ENCODE assay signal across 23 mouse cellular contexts in genomic region chr14:28704729-28705128, GRCm38 (mm10).
DNase-seq lines count a peak whose midpoint lies in the region; ATAC-seq and TF ChIP-seq lines count a peak whose summit lies in the region.
"Had no signal": no experiment of that assay in that cellular context is flagged by ENCODE, and none has a peak within 500 bp of the region (broad histone marks: within the 10 kb centered on the region; RNA-seq: fewer than 3 reads in every experiment).

No protein-coding gene starts in this region.

- no peaks in the 10 kb centered on the region for H3K4me1 ChIP-seq in lung, embryonic 14.5 days (ENCODE audit: insufficient read depth)
- H3K4me1 ChIP-seq in lung, adult 2 months (ENCODE audit: control insufficient read depth, insufficient read depth, low read length): no peaks in the 10 kb centered on the region
- no peaks in the 10 kb centered on the region for H3K4me1 ChIP-seq in lung, postnatal 0 days (ENCODE audit: insufficient read depth, low read depth, low read length)
- H3K4me1 ChIP-seq: embryonic facial prominence, embryonic 10.5 days; embryonic facial prominence, embryonic 12.5 days; forebrain, embryonic 13.5 days had no signal

- ATAC-seq in lung, embryonic 14.5 days (ENCODE audit: insufficient read depth): no peak
- peak; percentile 26; the same call in 1 of the 2 replicates for ATAC-seq in lung, postnatal 0 days
- ATAC-seq: CD4-positive, CD25-positive, alpha-beta regulatory T cell, adult 4 months; forebrain, embryonic 13.5 days; forebrain, embryonic 15.5 days had no signal

- intact Hi-C loops in gastrocnemius, postnatal 36 days (cut with DNase I): no loop called here
- intact Hi-C loops in left cerebral cortex, postnatal 36 days (cut with DNase I): no loop called here

- H3K4me2 ChIP-seq in lung, embryonic 14.5 days: no peak overlapping the region
- H3K4me2 ChIP-seq in lung, postnatal 0 days (replicated peaks; ENCODE audit: low read depth, low read length): no peak overlapping the region
- H3K4me2 ChIP-seq: embryonic facial prominence, embryonic 12.5 days; forebrain, embryonic 13.5 days; forebrain, embryonic 15.5 days had no signal

- H3K36me3 ChIP-seq in lung, embryonic 14.5 days (ENCODE audit: insufficient read depth): no peaks in the 10 kb centered on the region
- H3K36me3 ChIP-seq in lung, postnatal 0 days (ENCODE audit: insufficient read depth, low read length): no peaks in the 10 kb centered on the region
- H3K36me3 ChIP-seq: embryonic facial prominence, embryonic 10.5 days; embryonic facial prominence, embryonic 12.5 days; forebrain, embryonic 15.5 days; G1E had no signal

- H3K9ac ChIP-seq in lung, embryonic 14.5 days: no peak overlapping the region
- no peak overlapping the region for H3K9ac ChIP-seq in lung, postnatal 0 days (replicated peaks; ENCODE audit: low read depth)
- H3K9ac ChIP-seq: embryonic facial prominence, embryonic 12.5 days; forebrain, embryonic 13.5 days; forebrain, embryonic 15.5 days had no signal

- no peak overlapping the region for H3K27ac ChIP-seq in lung, embryonic 14.5 days (ENCODE audit: low read depth)
- H3K27ac ChIP-seq in lung, postnatal 0 days (ENCODE audit: low read length): no peak overlapping the region
- H3K27ac ChIP-seq: embryonic facial prominence, embryonic 10.5 days; embryonic facial prominence, embryonic 12.5 days; forebrain, embryonic 13.5 days; forebrain, embryonic 15.5 days had no signal

- TF ChIP-seq CTCF in lung, embryonic 14.5 days (IDR thresholded peaks at IDR 0.05; ENCODE audit: low read depth): no peak
- no peak for TF ChIP-seq CTCF in lung, adult 2 months (IDR thresholded peaks at IDR 0.05; ENCODE audit: insufficient read depth, low read length)
- TF ChIP-seq CTCF in lung, postnatal 0 days (IDR thresholded peaks at IDR 0.05): no peak

- peak; percentile 23 for DNase-seq in lung, embryonic 14.5 days
- no peak for DNase-seq in lung, adult 2 months
- peak; percentile 22 for DNase-seq in lung, postnatal 0 days (ENCODE audit: low spot score)
- DNase-seq in lung, adult 18-20 months: no peak
- DNase-seq in lung, postnatal 36 days: peak; percentile 2
- no peak for DNase-seq in gastrocnemius, postnatal 36 days
- DNase-seq in left cerebral cortex, postnatal 36 days (ENCODE audit: low spot score in 2 of 2): no peak
- DNase-seq: adrenal gland, adult 2 months; adrenal gland, postnatal 10 days; adrenal gland, postnatal 25 days; B cell, adult 2 months; cerebellum, adult 11 months; cerebellum, adult 2 months; cerebellum, adult 9-10 months; cerebellum, postnatal 10 days; cerebellum, postnatal 25 days had no signal

- no peak for TF ChIP-seq EP300 in lung, postnatal 0 days (IDR thresholded peaks at IDR 0.05)

- H3K27me3 ChIP-seq in lung, embryonic 14.5 days (ENCODE audit: insufficient read depth, low read length): no peaks in the 10 kb centered on the region
- no peaks in the 10 kb centered on the region for H3K27me3 ChIP-seq in lung, postnatal 0 days (replicated peaks; ENCODE audit: insufficient read depth, low read length)
- H3K27me3 ChIP-seq: CH12.LX; embryonic facial prominence, embryonic 12.5 days; forebrain, embryonic 13.5 days; forebrain, embryonic 15.5 days had no signal

- no peak for TF ChIP-seq POLR2A in lung, adult 2 months (IDR thresholded peaks at IDR 0.05; ENCODE audit: borderline replicate concordance, extremely low read depth, low read depth, low read length)

- 73% methylated on average over 5 of the region's 5 CpGs for WGBS in lung, embryonic 14.5 days
- whole genome bisulfite sequencing in lung, adult 2 months: 84% methylated on average over 5 of the region's 5 CpGs
- WGBS in lung, postnatal 0 days: 78% methylated on average over 5 of the region's 5 CpGs

- no peak overlapping the region for H3K4me3 ChIP-seq in lung, embryonic 14.5 days (ENCODE audit: low read depth, low read length)
- no peak overlapping the region for H3K4me3 ChIP-seq in lung, adult 2 months (replicated peaks; ENCODE audit: extremely low read depth, low read depth, low read length)
- H3K4me3 ChIP-seq in lung, postnatal 0 days (ENCODE audit: low read depth, low read length): no peak overlapping the region
- H3K4me3 ChIP-seq: embryonic facial prominence, embryonic 10.5 days; embryonic facial prominence, embryonic 12.5 days; forebrain, embryonic 13.5 days; forebrain, embryonic 15.5 days had no signal

- H3K9me3 ChIP-seq in lung, embryonic 14.5 days (ENCODE audit: low read depth, low read length): no peaks in the 10 kb centered on the region
- no peaks in the 10 kb centered on the region for H3K9me3 ChIP-seq in lung, postnatal 0 days (ENCODE audit: low read length)
- H3K9me3 ChIP-seq: embryonic facial prominence, embryonic 10.5 days; embryonic facial prominence, embryonic 12.5 days; forebrain, embryonic 13.5 days; forebrain, embryonic 15.5 days had no signal

Comparison
In these comparisons a context has a peak if more than half of its experiments do, and no peak if none do; other contexts are left out.
1. DNase-seq: peak in lung, embryonic 14.5 days (single experiment), lung, postnatal 0 days (single experiment) and lung, postnatal 36 days (single experiment); none in lung, adult 2 months (single experiment), lung, adult 18-20 months (0 of 2), gastrocnemius, postnatal 36 days (0 of 2) and left cerebral cortex, postnatal 36 days (0 of 2).